Mouse (Mus musculus) embryo, embryonic 10.5 days (tissue): ENCODE data around the gene Zyg11b.
A peak's percentile ranks its signal among the peaks of the same experiment; 100 is the strongest.

Experiments
- DNase-seq: peaks from one replicate; pipeline ENCODE4 v3.0.0-alpha.2; 2015; ENCODE audit warnings: low spot score

The Zyg11b gene

DNA sequence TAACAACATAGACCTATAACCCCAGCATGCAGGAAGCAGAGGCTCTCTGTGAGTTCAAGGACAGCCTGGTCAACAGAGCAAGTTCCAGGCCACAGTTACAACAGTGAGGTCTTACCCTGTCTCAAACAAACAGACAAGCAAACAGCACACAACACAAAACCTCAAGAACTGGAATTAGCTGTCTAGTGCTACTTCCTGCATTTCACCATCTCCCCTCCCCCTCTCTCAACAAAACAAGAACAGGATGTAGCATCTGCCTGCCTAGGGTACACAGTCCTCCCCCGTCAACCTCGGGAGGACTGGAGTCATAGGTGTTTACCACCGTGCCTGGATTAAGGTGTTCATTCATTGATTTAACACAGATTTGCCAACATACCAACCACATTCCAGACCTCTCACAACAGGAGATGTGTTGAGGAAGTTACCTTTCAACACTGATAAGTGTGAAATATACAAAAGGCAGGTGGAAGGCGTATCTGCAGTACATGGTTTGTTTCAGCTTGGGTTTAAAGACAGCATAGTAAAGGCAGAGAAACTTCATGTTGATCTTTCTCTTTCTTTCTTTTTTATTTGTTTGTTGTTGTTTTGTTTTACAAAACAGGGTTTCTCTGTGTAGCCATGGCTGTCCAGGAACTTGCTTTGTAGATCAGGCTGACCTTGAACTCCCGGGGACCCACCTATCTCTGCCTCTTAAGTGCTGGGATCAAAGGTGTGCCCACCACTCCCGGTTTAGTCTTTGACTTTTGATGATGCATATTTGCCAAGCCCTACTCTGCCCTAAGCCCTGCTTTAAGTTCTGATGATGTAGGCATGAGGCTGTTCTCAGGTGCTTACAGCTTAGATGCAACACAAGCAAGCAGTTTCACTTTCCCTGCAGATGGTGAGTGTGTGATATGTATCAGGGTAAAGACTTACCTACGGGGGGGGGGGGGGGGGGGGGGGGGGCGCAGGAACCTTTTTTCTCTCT, 18.0 kb upstream of the Zyg11b start:
- DNase-seq: no peak

DNA sequence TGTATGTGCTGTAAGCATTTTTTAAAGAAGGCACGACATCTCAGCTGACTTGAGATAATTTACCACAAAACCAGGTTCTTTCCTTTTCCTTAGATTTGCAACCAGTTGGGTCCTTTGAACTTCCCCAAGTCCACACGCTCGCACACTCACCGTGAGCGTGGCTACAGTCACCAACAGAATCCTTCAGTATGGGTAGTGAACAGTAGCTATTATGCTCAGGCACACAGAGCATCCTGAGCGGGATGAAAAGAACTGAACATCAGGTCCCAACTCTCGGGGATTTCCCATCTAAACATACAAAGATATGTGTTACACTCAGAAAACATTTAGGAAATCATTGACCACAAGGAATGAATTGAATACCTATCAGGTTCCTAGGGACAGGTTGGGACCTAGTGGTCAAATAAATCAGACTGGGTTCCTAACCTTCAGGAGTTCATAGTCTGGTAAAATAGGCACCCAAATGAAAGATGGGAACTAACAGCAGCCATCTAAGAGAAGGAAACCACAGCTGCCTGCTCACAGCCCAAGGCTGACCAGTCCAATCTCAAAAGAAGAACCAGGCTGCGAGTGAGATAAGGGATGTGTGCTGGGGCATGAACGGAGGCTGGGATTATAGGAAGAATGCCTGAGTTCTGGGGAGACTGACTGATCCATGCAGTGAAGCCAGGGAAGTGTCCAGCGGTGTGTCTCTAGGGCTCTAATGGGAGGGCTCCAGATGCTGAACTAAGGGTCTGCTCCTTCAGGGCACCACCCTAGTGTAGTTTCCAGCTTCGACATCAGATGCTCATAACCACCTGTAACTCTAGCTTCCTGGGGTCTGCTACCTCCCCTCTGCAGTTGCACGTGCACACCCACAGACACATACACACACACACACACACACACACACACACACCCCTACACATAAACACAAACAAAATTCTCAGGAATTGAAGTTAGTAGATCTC, 17.0 kb upstream of the Zyg11b start:
- no peak for DNase-seq

DNA sequence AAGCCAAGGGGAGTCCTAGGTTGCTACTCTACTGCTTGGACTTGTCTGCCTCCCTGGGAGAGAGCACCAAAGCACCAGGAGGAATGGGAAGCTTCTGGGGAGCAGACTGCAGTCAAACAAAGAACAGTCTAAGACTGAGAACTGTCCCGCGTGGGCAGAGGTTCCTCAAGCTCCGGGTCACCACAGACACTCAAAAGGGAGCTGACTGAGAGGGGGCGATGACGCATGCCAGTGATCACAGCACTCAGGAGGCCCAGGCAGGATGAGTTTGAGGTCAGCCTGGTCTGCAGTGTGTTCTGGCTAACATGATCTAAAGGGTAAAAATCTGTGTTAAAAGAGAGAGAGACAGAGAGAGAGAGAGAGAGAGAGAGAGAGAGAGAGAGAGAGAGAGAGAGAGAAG, 13.1 kb upstream of the Zyg11b start:
- no peak for DNase-seq

DNA sequence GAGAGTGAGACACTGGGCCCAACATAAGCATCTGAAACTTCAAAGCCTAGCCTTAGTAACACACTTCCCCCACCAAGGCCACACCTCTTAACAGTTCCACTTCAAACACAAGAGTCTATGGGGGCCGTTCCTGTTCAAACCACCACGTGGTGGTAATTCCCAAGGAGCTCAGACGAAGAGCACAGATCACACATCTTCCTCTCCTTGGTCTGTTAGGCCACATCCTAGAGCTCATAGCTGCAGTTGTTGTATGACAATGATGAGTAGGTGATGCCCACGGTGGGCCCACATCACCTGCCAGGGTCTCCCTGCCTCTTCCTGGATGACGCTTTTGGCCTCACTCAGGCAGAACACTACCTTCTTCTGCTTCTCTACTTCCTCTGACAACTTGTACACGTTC, 9.8 kb upstream of the Zyg11b start:
- DNase-seq: no peak

DNA sequence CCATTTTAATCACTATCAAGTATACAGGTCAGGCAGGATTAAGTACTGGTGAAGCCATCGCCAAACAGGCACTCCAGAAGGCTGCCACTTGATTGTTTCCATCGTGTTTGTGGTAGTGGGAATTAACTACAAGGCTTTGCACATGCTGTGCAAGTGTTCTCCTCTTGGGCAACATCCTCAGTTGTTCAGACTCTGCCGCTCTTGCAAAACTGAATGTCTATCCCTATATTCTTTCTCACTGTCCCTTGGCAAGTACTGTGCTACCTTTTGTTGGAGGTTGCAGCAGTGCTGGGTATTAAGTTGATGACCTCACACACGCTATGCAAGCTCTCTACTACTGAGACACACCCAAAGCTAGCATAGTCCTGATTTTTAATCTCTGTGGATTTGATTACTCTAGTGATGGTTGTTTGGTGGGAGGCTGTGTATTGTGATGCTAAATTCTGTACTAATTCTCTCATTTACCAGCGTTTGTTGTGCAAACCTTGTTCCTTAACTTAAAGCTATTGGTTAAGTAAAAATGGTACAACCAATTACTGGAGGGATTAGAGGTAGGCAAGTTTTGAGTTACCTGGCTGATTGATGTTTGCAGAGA, 1.5 kb upstream of the Zyg11b start:
- no peak for DNase-seq

DNA sequence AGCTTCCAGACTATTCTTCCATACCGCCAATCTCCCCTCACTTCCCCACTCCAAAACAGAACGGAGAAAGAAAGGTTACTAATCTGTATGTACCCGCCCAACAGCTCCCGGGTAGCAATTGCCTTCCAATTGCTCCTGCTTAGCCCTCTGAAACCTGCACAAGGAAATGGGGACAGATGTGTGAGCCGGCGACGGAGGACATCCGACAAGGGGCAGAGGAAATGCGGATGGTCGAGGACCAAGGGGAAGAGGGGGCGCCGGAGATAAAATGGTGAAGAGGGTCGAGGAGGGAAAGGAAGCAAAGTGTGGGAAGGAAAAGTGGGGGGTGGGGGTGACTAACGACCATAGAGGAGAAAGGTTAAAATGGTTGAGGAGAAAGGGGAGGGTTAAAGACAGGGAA, 630 bp downstream of the Zyg11b start:
- DNase-seq: no peak

DNA sequence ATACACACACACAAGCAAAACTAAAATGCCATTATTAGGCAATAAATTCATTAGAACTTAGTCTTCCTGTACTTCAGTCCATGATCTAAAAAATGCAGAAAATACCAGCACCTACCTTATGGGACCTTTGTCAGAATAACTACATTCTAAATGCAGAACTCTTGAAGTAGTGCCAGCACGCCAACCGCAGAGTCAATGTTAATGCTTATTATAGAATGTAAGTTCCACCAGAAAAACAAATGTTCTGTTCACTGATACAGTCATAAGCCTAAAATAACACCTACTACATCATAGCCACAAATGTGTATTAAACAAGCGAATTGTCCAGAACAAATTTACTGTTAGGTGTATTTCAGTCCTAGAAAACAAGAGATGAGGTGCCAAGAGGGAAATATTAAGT, 23.9 kb downstream of the Zyg11b start:
- DNase-seq: no peak

DNA sequence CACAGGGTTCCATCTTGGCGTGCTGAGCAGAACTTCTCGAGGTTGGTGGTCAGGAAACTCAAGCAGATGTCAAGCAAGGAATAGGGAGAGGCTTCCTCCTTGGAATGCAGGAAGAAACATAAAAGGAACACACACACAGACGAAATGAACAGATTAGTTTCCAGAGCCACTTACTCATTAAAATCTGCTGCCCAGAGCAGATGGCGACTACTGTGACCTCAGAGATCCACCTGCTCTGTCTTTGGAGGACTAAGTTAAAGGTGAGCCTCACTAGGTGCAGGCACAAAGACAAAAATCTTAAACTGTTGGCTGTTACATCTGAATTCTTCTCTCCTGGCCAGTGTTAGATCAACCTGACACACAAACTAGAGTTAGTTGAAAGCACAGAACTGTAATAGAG, 28.6 kb downstream of the Zyg11b start:
- DNase-seq: no peak

DNA sequence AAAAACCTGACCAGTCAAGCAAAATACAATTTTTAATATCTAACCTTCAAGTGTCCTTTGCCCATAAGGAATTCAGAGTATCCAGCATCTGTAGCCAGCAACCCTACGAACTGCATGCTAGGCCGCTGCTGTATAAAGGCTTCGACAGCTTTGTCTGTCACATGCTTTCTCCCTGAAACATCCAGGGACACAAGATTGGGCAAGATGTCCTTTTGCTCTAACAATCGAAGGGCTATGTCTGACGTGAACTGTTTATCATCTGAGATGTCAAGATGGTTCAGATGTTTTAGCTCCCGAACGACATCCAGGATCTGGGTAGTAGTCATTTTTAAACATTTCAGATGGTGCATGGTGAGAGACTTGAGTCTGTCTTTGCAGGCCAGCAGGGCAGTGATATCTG, 35.1 kb downstream of the Zyg11b start:
- no peak for DNase-seq

DNA sequence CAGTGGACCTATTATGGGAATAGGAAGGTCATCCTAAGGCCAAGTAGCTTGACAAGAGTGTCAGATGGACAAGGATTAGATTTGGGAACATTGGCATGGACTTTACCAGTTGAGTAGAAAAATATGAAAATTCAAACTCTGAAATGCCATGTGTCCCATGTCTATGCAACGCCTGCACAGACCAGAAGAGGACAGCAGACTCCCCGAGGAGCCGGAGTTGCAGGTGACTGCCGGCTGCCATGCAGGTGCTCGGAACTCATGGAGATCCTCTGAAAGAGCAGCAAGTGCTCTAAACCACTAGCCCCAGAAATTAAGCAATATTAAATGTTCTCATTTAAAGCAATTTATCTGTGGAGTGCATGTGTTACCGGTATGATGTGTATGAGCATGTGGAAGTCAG, 47.6 kb downstream of the Zyg11b start:
- DNase-seq: no peak

DNA sequence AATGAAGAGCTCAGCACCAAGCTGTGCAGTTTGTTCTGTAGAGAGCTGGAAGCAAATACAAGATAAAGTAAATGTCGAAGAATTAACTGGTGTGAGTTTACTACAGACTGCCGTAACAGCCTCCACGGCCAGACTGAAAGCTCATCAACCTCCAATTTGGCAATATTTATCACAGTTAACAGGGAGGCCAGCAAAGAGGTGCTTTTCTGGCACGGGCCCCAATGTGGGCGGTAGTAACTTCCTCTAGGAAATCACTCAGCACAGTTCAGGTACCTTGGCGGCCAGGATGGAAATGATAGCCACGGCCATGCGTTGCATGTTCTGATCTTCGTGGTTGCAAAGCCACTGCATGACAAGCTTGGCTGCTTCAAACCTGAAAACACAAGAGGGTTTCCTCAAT, 50.4 kb downstream of the Zyg11b start:
- DNase-seq: no peak

DNA sequence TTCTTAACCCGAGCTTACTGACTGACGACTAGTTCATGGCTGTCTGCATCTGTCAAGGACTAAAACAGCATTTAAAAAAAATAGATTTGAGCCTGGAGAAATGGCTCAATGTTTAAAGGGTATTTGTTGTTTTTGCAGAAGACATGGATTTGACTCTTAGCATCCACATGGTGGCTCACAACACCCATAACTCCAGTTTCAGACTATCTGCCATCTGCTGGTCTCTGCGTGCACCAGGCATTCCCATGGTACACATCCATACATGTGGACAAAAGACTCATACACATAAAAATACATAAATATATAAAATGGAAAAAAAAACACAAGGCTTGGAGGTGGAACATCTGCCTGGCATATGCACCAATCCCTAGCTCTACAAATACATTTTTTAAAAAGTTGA, 51.6 kb downstream of the Zyg11b start:
- DNase-seq: no peak

DNA sequence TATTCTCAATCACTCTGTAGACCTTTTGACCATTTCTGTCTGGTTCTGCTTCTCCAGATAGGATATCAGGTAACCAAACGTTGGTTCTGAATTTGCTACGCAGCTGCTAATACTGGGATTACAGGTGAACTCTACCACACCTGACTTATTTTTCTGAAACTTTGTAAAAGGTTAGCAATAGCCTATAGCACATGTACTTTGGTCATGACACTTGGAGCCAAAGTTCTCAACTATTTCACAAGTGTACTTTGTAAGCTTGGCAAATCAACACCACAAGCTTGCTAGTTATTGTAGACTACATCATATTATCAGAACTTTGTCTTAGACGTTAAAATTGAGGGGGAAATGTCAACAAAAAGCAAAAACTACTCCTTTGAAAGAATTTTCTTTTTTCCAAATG, 67.2 kb downstream of the Zyg11b start:
- no peak for DNase-seq

DNA sequence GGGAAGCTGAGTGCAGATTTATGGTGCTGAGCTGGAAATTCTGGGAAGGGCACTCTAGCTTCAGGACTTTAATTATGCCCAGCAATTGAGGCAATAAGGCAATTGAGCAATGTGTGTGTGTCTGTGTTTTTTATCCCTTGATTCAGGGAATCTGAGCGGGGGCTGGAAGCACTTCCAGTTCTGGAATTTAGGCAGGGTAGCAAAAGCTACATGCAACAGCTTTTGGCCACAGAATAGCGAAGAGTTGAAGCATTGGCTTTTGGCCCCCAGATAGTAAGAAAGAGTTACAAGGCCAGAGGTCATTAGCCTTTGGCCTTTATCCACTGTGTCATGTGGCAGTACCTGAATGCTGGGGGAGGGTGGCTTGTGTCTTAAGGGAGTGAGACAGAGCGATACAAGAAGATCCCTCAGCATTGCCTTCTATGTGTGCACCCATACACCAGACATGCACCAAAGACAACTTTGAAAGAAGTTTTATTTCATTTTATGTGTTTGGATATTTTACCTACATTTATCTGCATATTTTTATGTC, 75.5 kb downstream of the Zyg11b start:
- DNase-seq: peak; percentile 24

DNA sequence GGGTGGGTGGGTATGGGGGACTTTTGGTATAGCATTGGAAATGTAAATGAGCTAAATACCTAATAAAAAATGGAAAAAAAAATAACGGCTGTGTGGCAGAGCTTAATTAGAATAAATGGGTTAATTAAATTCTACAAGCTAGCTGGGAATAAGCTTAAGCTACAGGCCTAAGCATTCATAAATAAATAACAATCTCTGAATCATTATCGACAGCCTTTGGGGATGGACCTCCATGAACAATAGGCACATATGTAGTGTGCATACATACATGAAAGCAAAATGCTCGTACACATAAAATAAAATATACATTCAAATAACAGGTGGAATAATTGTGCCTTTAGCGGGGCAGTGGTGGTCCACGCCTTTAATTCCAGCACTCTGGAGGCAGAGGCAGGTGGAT, 78.4 kb downstream of the Zyg11b start:
- no peak for DNase-seq

DNA sequence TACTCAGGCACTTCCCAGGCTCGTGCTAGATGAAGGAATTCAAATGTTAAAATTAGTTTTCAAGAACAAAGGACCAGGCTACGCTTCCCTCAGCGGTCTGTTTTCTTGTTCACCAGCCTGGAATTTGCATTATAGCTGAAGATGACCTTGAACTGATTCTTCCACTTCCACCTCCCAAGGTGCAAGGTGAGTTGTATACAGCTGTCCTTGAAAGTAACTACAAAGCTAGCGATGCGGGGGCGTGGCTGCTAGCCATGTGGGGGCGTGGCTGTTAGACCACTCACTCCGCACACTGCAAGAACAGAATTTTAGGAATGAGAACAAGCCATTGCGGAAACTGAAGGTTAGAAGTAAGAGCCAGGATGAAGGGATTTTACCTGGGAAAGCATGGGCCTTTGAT, 81.9 kb downstream of the Zyg11b start:
- DNase-seq: peak; percentile 40

DNA sequence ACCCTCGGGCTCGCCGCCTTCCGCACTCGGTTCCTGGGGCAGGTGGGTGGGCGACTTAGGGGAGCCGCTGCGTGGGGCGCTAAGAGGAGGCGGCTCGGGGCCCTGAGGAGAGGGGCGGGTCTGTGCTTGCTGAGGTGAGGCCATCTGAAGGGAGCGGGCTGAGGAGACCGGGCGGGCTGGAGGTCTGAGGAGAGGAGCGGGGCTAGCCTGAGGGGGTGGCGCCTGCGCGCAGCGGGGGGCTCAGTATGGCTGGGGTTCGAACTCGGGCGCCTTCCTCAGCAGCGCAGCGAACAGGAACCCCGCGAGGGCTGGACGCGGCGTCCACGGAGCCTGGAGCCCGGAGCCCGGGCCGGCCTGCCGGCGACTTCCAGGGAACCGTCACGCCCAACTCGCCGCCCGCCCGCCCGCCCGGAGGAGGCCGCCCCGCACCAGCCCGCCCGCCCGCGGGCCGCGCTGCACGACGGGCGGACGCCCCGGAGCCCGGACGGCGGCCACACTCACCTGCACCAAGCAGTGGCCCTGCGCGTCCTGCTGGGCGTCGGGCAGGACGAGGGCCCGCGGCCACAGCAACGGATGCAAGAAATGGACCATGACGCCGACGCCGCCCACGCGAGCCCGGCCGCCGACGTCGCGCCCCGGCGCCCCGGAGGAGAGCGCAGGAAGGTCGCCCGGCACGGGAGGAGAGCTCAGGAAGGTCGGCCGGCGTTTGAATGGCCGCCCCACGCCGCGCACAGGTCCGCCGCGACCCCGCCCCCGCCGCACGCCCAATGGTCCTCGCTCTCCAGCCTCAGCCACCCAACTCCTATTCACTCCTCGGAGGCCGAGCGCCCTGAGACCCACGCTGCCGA, 83.3 kb downstream of the Zyg11b start, which contains the start of gene Zyg11a:
Gene Zyg11a (minus strand): TSS at position 717 of the 848 bp plus-strand sequence.
- peak; percentile 38 for DNase-seq

DNA sequence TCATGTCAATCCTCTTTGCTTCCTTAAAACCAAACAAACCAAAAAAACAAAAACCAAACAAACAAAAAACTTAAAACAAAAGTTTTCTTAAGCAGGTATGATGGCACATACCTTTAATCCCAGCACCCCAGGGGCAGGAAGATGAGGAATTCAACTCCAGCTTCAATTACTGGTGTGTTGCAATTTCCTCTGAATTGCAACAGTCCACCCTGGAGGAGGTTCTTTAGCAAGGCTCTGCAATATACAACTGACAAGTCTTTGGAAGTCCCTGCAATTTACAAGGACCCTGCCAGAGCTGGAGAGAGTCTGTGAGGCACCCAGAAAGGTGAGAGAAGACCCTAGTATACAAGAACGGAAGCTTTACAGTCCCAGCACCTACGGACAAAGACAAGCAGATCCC, 87.9 kb downstream of the Zyg11b start:
- DNase-seq: no peak

DNA sequence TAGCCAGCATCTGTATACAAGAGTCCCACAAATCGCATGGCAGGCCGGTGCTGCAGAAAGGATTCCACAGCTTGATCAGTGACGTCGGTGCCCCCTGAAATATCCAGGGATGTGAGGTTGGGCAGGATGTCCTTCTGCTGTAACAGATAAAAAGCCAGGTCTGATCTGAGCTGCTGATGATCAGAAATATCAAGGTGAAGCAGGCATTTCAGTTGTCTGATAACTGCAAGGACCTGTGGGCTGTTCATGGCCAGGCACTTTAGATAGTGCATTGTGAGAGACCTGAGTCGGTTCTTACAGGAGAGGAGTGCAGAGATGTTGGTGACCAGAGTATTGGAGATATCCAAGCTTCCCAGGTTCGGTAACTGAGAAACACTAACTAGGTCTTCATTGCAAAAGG, 96.3 kb downstream of the Zyg11b start:
- DNase-seq: no peak

DNA sequence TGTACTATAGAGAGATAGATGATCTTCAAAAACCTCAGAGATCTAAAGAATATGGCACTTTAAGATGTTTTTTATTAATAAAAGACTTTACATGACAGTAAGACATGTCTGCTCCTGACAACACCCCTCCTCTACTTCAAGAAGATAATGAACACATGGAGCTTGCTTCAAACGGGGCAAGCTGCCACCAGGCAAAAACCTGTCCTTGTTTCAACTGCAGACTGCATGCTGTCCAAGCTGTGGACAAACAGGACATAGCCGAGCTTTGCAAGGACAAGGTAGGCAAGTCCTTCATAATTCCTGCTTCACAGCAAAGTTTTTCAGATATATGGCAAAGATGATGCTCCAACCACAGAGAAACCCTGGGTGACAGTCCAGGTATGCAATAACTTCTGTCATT, 101.7 kb downstream of the Zyg11b start:
- DNase-seq: no peak

DNA sequence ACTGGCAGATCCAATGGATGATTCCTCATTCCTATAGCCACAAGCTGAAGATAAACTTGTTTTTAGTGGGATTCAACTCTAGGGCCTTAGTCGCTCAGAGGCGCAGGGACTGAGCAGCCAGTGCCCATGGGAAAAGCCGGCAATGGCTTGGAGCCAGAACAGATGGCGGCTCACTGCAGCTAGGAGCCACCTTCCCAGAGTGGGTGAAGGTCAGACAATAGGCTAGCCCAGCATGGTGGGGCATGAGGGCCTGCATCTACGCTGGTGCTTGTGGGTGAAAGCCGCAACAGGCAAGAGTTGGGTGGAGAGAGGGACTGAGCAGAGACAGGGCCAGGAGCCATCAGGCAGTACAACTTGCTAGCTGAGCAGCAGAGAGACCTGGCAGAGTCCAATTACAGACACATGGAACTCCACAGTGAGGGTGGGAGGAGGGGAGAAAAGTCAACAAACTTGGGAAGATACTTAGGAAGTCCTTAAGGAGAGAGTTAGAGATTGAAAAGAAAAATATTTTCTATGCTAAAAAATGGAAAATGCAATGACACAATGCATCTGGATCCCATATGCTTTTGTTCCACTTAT, 104.5 kb downstream of the Zyg11b start:
- DNase-seq: peak; percentile 47
